Mouse (Mus musculus): ENCODE measurements around the gene Fgd6. TPM values are rescaled to one million over a fixed set of nuclear protein-coding genes. Genes with fewer than 3 reads are reported as not detected.

Gene Fgd6
- polyA plus RNA-seq, 1 experiment from 2014 or later = 3.3 TPM

- no peaks in the 10 kb centered on the region for H3K9me3 ChIP-seq (ENCODE audit: low read length)
- H3K9ac ChIP-seq (replicated peaks; ENCODE audit: low read length) = no peak overlapping the region
- 66% methylated on average over 4 of the region's 4 CpGs for WGBS
- H3K27me3 ChIP-seq (ENCODE audit: insufficient read depth, low read length) = no peaks in the 10 kb centered on the region
- H3K4me1 ChIP-seq (ENCODE audit: insufficient read depth, low read length) = no peaks in the 10 kb centered on the region
- H3K4me2 ChIP-seq (replicated peaks; ENCODE audit: low read depth, low read length) = no peak overlapping the region
- no peak overlapping the region for H3K4me3 ChIP-seq (ENCODE audit: low read length)
- peaks cover 18% of the 10 kb centered on the region; the same call in 1 of the 2 replicates for H3K36me3 ChIP-seq (ENCODE audit: insufficient read depth, low read length)
- ATAC-seq (ENCODE audit: low FRiP score, low TSS enrichment) = no peak
- H3K27ac ChIP-seq (ENCODE audit: low read length) = no peak overlapping the region
Measured at GRCm38 (mm10) chr10:94183199-94183598, 147.4 kb downstream of the Fgd6 start.

Other genes starting within 250 kb of the Fgd6 start
- gene Usp44, start 204.4 kb upstream of the Fgd6 start, polyA plus RNA-seq (2015; fragmentation: Nextera tagmentation; extraction: Ambion mirVana) = 0.89 and 1.1 TPM in 2 replicates
- gene Metap2, start 138.9 kb upstream of the Fgd6 start, polyA plus RNA-seq (2015; fragmentation: Nextera tagmentation; extraction: Ambion mirVana) = 171 and 189 TPM in 2 replicates
- 24.5 TPM in 2 replicates for gene Vezt, start 184 bp upstream of the Fgd6 start, polyA plus RNA-seq (2015; fragmentation: Nextera tagmentation; extraction: Ambion mirVana)
- 9.5 and 10.0 TPM in 2 replicates for gene Nr2c1, start 112.0 kb downstream of the Fgd6 start, polyA plus RNA-seq (2015; fragmentation: Nextera tagmentation; extraction: Ambion mirVana)
- gene Ndufa12, start 162.7 kb downstream of the Fgd6 start, polyA plus RNA-seq (2015; fragmentation: Nextera tagmentation; extraction: Ambion mirVana) = 389 and 424 TPM in 2 replicates